ENCODE assay signal across 8 mouse cellular contexts in genomic region chr7:25025855-25026439, GRCm38 (mm10). TPM values are rescaled to one million over a fixed set of nuclear protein-coding genes. Genes with fewer than 3 reads are reported as not detected.
DNase-seq lines count a peak whose midpoint lies in the region.

No protein-coding gene starts in this region.

- intact Hi-C loops in left cerebral cortex, postnatal 4 days (cut with DNase I) = no loop called here

- peak; percentile 34 to 48 for DNase-seq in cerebellum, postnatal 36 days
- DNase-seq in cerebellum, adult 9-11 months = no peak
- peak; percentile 44 for DNase-seq in left cerebral cortex, postnatal 4 days
- no peak for DNase-seq in left cerebral cortex, adult 8-10 months (ENCODE audit: low spot score in 2 of 2)
- DNase-seq in ES-CJ7 (ENCODE audit: low read depth, low spot score) = peak; percentile 71
- DNase-seq in heart, postnatal 4 days = peak; percentile 66
- no peak for DNase-seq in thymus, postnatal 14 days
- DNase-seq in frontal cortex, postnatal 36 days (ENCODE audit: low spot score in 2 of 2) = no peak

RNA-seq across cellular contexts. Expression of gene Atp1a3, which starts 20.2 kb away (rescaled TPM):
- 1,000 to 10,000 TPM; 1,141 to 1,280 TPM for total RNA-seq in left cerebral cortex, postnatal 4 days (2021)
- total RNA-seq in left cerebral cortex, adult 8-10 months (2022) = 1,000 to 10,000 TPM; 1,859 to 2,026 (median 1,901) TPM
- under 1 TPM; 0.31 to 0.47 TPM for total RNA-seq in heart, postnatal 4 days (2021)

RNA-seq across cellular contexts. Expression of gene Grik5, which starts 46.2 kb away (rescaled TPM):
- total RNA-seq in left cerebral cortex, postnatal 4 days (2021) = 100 to 1,000 TPM; 204 to 219 TPM
- total RNA-seq in left cerebral cortex, adult 8-10 months (2022) = 100 to 1,000 TPM; 201 to 224 (median 207) TPM
- total RNA-seq in heart, postnatal 4 days (2021) = 10 to 100 TPM; 14.0 to 15.7 TPM

RNA-seq across cellular contexts. Expression of gene Zfp574, which starts 46.4 kb away (rescaled TPM):
- total RNA-seq in left cerebral cortex, postnatal 4 days (2021) = 10 to 100 TPM; 25.2 to 26.9 TPM
- 10 to 100 TPM; 36.8 to 40.0 (median 37.1) TPM for total RNA-seq in left cerebral cortex, adult 8-10 months (2022)
- total RNA-seq in heart, postnatal 4 days (2021) = 10 to 100 TPM; 13.5 to 16.3 TPM

RNA-seq across cellular contexts. Expression of gene Rabac1, which starts 53.4 kb away (rescaled TPM):
- 100 to 1,000 TPM; 246 to 251 TPM for total RNA-seq in left cerebral cortex, postnatal 4 days (2021)
- 100 to 1,000 TPM; 322 to 333 (median 326) TPM for total RNA-seq in left cerebral cortex, adult 8-10 months (2022)
- 100 to 1,000 TPM; 212 to 234 TPM for total RNA-seq in heart, postnatal 4 days (2021)

Comparison
In these comparisons a context has a peak if more than half of its experiments do, and no peak if none do; other contexts are left out.
1. DNase-seq: peak in cerebellum, postnatal 36 days (2 of 2), left cerebral cortex, postnatal 4 days (single experiment), ES-CJ7 (single experiment) and heart, postnatal 4 days (single experiment); none in cerebellum, adult 9-11 months (single experiment), left cerebral cortex, adult 8-10 months (0 of 2), thymus, postnatal 14 days (single experiment) and frontal cortex, postnatal 36 days (0 of 2).
2. RNA of gene Atp1a3, which starts 20.2 kb away (total RNA-seq): 1,859 to 2,026 TPM in left cerebral cortex, adult 8-10 months and 1,141 to 1,280 TPM in left cerebral cortex, postnatal 4 days; 0.31 to 0.47 TPM in heart, postnatal 4 days; every median in the first group is over 100 times any median in the second.
3. RNA of gene Grik5, which starts 46.2 kb away (total RNA-seq): 204 to 219 TPM in left cerebral cortex, postnatal 4 days and 201 to 224 TPM in left cerebral cortex, adult 8-10 months; 14.0 to 15.7 TPM in heart, postnatal 4 days; every median in the first group is over 10 times any median in the second.